Mouse (Mus musculus) kidney, embryonic 16.5 days (tissue): Measurements from ENCODE around the gene Agmat. TPM values are rescaled to one million over a fixed set of nuclear protein-coding genes. Genes with fewer than 3 reads are reported as not detected.

Source experiments
- ATAC-seq: fragments of 200-750 bp; cut with Nextera tagmentation; 2 replicates; pipeline ENCODE4 v1.8.0; 2017; ENCODE audit warnings: moderate TSS enrichment; ENCODE audit not compliant: low FRiP score, low TSS enrichment
- H3K27ac ChIP-seq: fragments of 300-500 bp; sonication (generic); 2 replicates; pipeline ENCODE4 v1.5.1; 2014; ENCODE audit warnings: low read length
- H3K27me3 ChIP-seq: fragments of 300-500 bp; sonication (generic); 2 replicates; pipeline ENCODE4 v1.6.1; 2014; ENCODE audit warnings: low read length, control low read depth, mixed read lengths; ENCODE audit not compliant: insufficient read depth
- H3K36me3 ChIP-seq: fragments of 300-500 bp; sonication (generic); 2 replicates; pipeline ENCODE4 v1.6.1; 2014; ENCODE audit warnings: low read length, control low read depth, mixed read lengths; ENCODE audit not compliant: insufficient read depth
- H3K4me1 ChIP-seq: fragments of 300-500 bp; sonication (generic); 2 replicates; pipeline ENCODE4 v1.6.1; 2014; ENCODE audit warnings: low read length, control low read depth, mixed read lengths; ENCODE audit not compliant: insufficient read depth
- H3K4me2 ChIP-seq: fragments of 300-500 bp; sonication (generic); replicated peaks from 2 replicates; pipeline ENCODE4 v1.6.1; 2014; ENCODE audit warnings: low read depth, low read length
- H3K4me3 ChIP-seq: fragments of 300-500 bp; sonication (generic); 2 replicates; pipeline ENCODE4 v1.5.1; 2014; ENCODE audit warnings: mild to moderate bottlenecking, low read length
- H3K9ac ChIP-seq: fragments of 300-500 bp; sonication (generic); replicated peaks from 2 replicates; pipeline ENCODE4 v1.6.1; 2014; ENCODE audit warnings: low read length
- H3K9me3 ChIP-seq: fragments of 300-500 bp; sonication (generic); 2 replicates; pipeline ENCODE4 v1.6.1; 2016; ENCODE audit warnings: low read length, control low read depth
- WGBS: fragments of 180-500 bp; shearing (Covaris S2); extraction: QIAGEN DNeasy Blood & Tissue Kit; methylation state at CpG from one replicate; pipeline ENCODE4 v1.1.7; 2014; 5-methylcytosine and 5-hydroxymethylcytosine counted together
- polyA plus RNA-seq: library from polyadenylated mRNA; unstranded; fragments of >200 nt; fragmentation: Nextera tagmentation; extraction: Ambion mirVana; gene quantifications from 2 replicates; pipeline ENCODE4 v1.2.1, GENCODE M21; 2015

Agmat gene
- polyA plus RNA-seq, result 1.7 and 2.0 TPM in 2 replicates

DNA sequence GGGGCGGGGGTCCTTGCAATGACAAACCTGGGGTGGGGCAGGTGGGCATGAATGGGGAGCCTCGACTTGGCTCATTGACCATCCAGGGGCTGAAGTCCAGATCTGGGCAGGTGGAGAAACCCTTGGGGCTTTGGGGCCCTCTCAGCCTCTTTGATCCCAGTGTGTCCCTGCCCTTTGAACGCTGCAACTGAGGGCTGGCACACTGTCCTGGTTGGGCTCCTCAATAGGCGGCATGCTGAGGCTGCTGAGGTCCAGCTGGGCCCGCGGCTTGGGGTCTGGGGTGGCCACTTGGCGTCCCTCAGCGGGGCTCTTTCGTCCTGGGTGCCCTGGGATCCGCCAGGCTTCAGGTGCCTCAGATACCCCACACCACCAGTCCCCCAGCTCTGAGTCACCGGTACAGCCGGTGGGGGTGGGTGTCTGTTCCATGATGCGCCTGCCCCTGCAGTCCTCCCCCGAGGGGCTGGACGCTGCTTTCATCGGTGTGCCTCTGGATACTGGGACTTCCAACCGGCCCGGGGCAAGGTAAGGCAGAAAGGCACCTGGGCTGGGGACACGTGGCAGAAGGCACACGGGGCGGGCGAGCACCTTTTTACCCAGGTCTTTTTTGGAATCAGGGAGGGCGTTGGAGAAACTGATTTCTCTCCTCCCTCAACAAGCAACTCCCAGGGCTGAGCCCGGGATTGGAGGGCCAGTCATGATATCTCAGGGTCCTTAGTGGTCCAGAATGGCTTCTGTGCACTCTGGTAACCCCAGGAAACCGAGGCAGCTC, at the start of gene Agmat:
Agmat (plus strand) TSS at position 95 of the 769 bp plus-strand sequence.
- 20% methylated on average over 25 of the region's 25 CpGs for WGBS
- H3K4me1 ChIP-seq, result peaks cover 6% of the 10 kb centered on the region; the same call in 1 of the 2 replicates
- H3K4me3 ChIP-seq, result no peak within 1 kb of the TSS
- ATAC-seq, result no peak
- no peaks in the 10 kb centered on the region for H3K9me3 ChIP-seq
- peak within 1 kb of the TSS; percentile 7 for H3K4me2 ChIP-seq
- no peaks in the 10 kb centered on the region for H3K36me3 ChIP-seq
- no peaks in the 10 kb centered on the region for H3K27me3 ChIP-seq
- no peak within 1 kb of the TSS for H3K27ac ChIP-seq
- 0 out of 2 replicates have a peak within 1 kb of the TSS, but pooled peaks have one; percentile 20 for H3K9ac ChIP-seq

DNA sequence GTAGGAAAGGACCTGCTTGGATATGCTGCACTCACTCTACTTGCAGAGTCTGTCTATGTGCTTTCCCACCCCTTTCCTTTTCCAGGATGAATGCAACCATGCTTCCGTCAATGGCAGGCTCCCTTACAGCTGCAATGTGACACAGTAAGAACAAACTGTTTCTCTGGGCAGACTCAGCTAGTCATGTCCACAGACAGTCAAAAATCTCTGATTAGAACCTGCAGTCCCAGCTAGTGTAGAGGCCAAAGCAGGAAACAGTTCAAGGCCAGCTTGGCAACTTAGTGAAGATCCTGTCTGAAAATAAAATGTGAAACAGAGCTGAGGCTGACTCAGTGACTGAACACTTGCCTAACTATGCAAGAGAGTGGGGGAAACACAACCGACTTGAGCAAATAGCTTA, 41.8 kb upstream of the Agmat start:
- no peaks in the 10 kb centered on the region for H3K4me1 ChIP-seq
- 90% methylated on average over 2 of the region's 2 CpGs for WGBS

DNA sequence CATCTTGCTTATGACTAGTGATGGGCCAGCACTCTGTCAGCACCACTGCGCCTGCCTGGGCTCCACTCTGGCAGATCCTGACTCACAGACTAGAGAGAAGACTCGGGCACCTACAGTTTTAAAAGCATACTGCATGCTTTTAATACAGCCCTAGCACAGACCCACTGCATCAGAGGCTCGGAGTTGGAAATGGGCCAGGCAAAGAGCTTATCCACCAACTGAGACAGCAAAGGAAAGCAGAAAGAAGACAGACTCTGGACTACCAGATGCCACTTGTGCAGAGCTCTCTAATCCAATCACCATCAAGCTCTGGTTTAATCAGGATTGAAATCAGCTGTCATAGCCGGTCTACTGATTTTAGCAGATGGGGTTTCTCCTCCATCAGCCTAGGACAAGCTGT, 41.1 kb upstream of the Agmat start:
- Histone ChIP-seq H3K36me3 (peaks cover 79% of the 10 kb centered on the region), H3K4me2 (no peak overlapping the region), H3K9ac (no peak overlapping the region), H3K27ac (no peak overlapping the region), H3K4me1 (no peaks in the 10 kb centered on the region), H3K27me3 (no peaks in the 10 kb centered on the region), H3K4me3 (no peak overlapping the region), H3K9me3 (no peaks in the 10 kb centered on the region)
- no peak for ATAC-seq
- WGBS, result 79% methylated on average over 4 of the region's 4 CpGs

More for the DNA sequence above, 41.8 kb upstream of the Agmat start:
- Histone ChIP-seq H3K9ac (no peak overlapping the region), H3K27ac (no peak overlapping the region), H3K27me3 (no peaks in the 10 kb centered on the region), H3K9me3 (no peaks in the 10 kb centered on the region), H3K4me3 (no peak overlapping the region), H3K4me2 (no peak overlapping the region), H3K36me3 (peaks cover 78% of the 10 kb centered on the region)
- no peak for ATAC-seq

DNA sequence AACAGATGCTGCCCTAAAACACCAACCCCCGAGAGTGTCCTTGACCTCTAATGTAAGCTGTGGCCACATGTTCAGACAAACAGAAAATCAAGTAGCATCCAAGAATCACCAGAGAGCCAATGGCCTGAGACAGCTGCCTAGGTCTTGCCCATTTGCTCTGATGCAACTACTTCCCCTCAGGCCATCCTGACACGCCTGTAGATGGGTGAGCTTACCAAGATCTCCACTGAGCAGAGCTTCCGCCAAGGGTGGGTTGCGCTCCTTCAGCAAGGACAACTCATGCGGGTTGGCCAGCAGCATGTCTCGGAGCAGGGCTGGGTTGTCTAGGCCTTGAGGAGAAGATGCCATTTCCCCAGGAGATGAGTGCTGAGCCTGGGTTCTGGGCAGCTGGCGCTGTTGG, 38.5 kb upstream of the Agmat start:
- no peaks in the 10 kb centered on the region for H3K4me1 ChIP-seq
- 96% methylated on average over 7 of the region's 7 CpGs for WGBS
- no peak overlapping the region for H3K27ac ChIP-seq
- H3K36me3 ChIP-seq, result peaks cover 85% of the 10 kb centered on the region
- H3K4me3 ChIP-seq, result no peak overlapping the region
- no peaks in the 10 kb centered on the region for H3K9me3 ChIP-seq
- H3K9ac ChIP-seq, result no peak overlapping the region
- ATAC-seq, result no peak
- H3K4me2 ChIP-seq, result no peak overlapping the region
- H3K27me3 ChIP-seq, result no peaks in the 10 kb centered on the region

DNA sequence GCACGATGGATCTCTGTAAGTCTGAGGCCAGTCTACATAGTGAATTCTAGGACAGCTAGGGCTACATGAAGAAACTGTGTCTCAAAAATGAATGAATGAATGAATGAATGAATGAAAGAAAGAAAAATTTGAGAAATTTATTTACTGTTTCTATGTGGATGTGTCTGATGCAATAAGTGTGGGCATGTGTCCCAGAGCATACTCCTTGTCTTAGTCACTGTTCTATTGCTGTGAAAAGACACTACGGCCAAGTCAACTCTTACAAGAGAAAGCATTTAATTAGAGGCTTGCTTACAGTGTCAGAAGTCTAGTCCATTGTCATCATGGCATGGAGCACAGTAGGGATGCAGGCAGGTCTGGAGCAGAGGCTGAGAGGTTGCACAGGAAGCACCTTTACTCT, 37.5 kb upstream of the Agmat start:
- WGBS, result 95% methylated on average over 2 of the region's 2 CpGs
- H3K36me3 ChIP-seq, result peaks cover 85% of the 10 kb centered on the region
- H3K4me1 ChIP-seq, result peaks cover 7% of the 10 kb centered on the region; the same call in 1 of the 2 replicates
- H3K9ac ChIP-seq, result no peak overlapping the region
- no peaks in the 10 kb centered on the region for H3K27me3 ChIP-seq
- H3K4me2 ChIP-seq, result no peak overlapping the region
- H3K4me3 ChIP-seq, result no peak overlapping the region
- no peaks in the 10 kb centered on the region for H3K9me3 ChIP-seq
- H3K27ac ChIP-seq, result no peak overlapping the region
- no peak for ATAC-seq

DNA sequence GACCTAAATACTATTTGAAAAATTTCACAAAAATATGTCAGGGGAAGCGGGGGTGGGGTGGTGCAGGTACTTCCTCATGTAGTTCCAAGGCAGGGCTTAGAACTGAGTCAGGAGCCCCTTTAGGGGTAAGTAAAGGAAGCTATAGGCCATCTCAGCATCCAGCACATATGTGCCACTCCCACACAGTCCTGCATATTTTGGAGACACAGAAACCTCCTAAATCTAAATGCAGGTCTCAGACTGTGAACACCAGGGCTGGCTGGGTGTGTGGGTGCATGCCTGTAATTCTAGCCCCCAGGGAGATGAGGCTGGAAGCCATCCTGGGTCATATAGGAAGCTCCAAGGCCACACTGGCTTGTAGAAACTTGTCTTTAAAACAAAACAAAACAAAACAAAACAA, 35.2 kb upstream of the Agmat start:
- ATAC-seq, result no peak
- H3K9ac ChIP-seq, result no peak overlapping the region
- H3K27ac ChIP-seq, result no peak overlapping the region
- WGBS, result 96% methylated on average over 1 of the region's 1 CpGs
- H3K27me3 ChIP-seq, result no peaks in the 10 kb centered on the region
- H3K4me2 ChIP-seq, result no peak overlapping the region
- H3K4me1 ChIP-seq, result peaks cover 30% of the 10 kb centered on the region
- no peaks in the 10 kb centered on the region for H3K9me3 ChIP-seq
- H3K4me3 ChIP-seq, result no peak overlapping the region
- peaks cover 64% of the 10 kb centered on the region for H3K36me3 ChIP-seq

DNA sequence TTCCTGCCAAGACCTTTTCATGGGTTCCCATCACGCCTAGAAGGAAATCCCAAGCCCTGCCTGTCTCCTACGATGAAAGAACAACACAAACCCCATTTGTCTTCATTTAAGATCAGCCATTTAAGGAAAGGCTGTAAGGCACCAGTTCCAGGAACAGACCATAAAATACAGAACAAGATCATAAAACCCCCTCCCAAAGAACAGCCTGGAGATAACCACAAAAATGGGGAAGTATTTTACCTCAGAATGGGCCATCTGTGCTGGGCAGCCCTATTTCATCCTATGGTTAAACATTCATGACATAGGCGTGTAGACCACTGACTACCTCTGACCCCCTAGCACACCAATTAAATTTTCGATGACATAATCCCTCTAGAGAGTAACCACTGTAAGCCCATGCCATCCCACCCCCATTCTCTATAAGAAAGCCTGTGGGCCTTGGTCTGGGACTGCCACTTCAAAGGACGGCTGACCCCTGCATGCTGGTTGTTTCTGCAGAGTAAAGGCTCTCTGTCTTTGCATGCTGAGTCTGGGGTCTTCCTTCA, 32.8 kb upstream of the Agmat start:
- Histone ChIP-seq H3K27ac (no peak overlapping the region), H3K4me3 (no peak overlapping the region), H3K4me2 (no peak overlapping the region), H3K9me3 (no peaks in the 10 kb centered on the region), H3K4me1 (peaks cover 30% of the 10 kb centered on the region), H3K36me3 (peaks cover 40% of the 10 kb centered on the region), H3K27me3 (no peaks in the 10 kb centered on the region), H3K9ac (no peak overlapping the region)
- 45% methylated on average over 5 of the region's 5 CpGs for WGBS
- no peak for ATAC-seq

DNA sequence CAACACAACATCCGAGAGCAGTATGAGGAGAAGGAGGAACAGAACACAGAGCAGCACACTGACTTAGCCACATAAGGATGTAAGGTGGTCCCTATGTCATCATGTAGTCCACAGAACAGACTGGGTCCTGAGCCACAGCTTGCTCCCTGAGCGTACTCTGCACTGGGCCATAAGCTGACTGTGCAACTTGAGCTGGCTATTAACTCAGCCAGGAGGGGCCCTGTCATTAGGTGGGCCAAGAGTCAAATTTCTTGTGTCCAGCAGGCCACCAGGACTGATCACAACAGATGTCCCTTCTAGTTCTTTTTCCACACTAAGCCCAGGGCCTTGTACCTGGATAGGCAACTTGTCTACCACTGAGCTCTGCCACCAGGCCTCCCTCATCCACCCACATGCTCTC, 31.4 kb upstream of the Agmat start:
- no peak overlapping the region for H3K9ac ChIP-seq
- peaks cover 37% of the 10 kb centered on the region for H3K4me1 ChIP-seq
- H3K27me3 ChIP-seq, result no peaks in the 10 kb centered on the region
- peak; percentile 88 for ATAC-seq
- H3K4me2 ChIP-seq, result no peak overlapping the region
- H3K27ac ChIP-seq, result peak overlapping the region; percentile 22
- H3K9me3 ChIP-seq, result no peaks in the 10 kb centered on the region
- H3K4me3 ChIP-seq, result no peak overlapping the region
- WGBS, result 28% methylated on average over 2 of the region's 2 CpGs
- peaks cover 31% of the 10 kb centered on the region for H3K36me3 ChIP-seq

DNA sequence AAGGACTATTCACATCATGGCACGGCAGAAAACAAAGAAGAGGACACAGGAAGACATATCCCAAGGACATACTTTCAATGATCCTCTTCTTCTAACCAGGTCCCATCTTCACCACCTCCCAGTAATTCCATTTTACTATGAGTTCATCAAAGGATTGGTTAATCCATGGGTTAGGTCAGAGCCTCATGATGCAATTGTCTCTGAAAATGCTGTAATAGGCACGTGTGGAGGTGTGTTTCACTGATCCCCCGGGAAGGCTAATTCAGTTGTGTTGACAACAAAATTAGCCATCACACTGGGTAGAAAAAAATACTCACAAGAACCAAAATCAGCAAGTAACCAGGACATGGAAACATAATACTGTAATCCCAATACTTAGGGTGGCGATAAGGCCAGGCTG, 28.8 kb upstream of the Agmat start:
- Histone ChIP-seq H3K9me3 (no peaks in the 10 kb centered on the region), H3K9ac (no peak overlapping the region), H3K4me2 (no peak overlapping the region), H3K27ac (no peak overlapping the region), H3K4me1 (peaks cover 60% of the 10 kb centered on the region), H3K27me3 (no peaks in the 10 kb centered on the region), H3K4me3 (no peak overlapping the region), H3K36me3 (peaks cover 16% of the 10 kb centered on the region)
- no peak for ATAC-seq
- 81% methylated on average over 4 of the region's 4 CpGs for whole genome bisulfite sequencing

DNA sequence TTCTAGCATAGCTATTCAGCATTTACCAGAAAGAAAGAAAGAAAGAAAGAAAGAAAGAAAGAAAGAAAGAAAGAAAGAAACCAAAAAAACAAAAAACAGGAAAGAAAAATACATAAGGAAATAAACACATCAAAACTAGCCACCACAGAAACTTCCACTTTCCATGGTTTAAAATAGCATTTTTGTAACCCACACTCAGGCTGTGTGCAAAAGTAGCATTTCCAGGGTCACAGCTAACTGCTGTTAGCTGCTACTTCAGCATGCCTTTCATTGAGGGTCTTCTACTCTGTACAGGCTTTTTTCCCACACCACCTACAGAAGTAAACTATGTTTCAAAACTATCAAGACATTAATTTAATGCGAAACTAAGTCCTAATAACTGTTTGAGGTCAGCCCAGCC, 27.2 kb upstream of the Agmat start:
- H3K36me3 ChIP-seq, result peaks cover 9% of the 10 kb centered on the region
- no peak overlapping the region for H3K4me2 ChIP-seq
- no peaks in the 10 kb centered on the region for H3K27me3 ChIP-seq
- H3K9ac ChIP-seq, result no peak overlapping the region
- 81% methylated on average over 1 of the region's 1 CpGs for WGBS
- H3K9me3 ChIP-seq, result no peaks in the 10 kb centered on the region
- no peak for ATAC-seq
- H3K27ac ChIP-seq, result 0 out of 2 replicates have a peak overlapping the region, but pooled peaks have one; percentile 34
- H3K4me3 ChIP-seq, result no peak overlapping the region
- H3K4me1 ChIP-seq, result peaks cover 54% of the 10 kb centered on the region
